Mouse (Mus musculus) gastrocnemius, postnatal 36 days (tissue): ENCODE measurements at regions not wholly inside any gene's neighbourhood (a gene's known extent, or its start where the extent isn't known, plus 50 kb on each side); places are given as distances from the start of the nearest gene placed in this dataset.

Experiments used
- DNase-seq, 2 experiments: peaks; one replicate each; pipeline ENCODE4 v3.0.0; 2022
- intact Hi-C: fragments of 180-260 bp; cut with DNase I; formaldehyde crosslinking; loops from one replicate; pipeline ENCODE4 v1.15.1; 2025

- no peak for DNase-seq
- intact Hi-C loops: no loop called here
These were observed 391.1 kb upstream of the Prickle1 start for GRCm38 (mm10) chr15:93986631-93987429.

GRCm38 (mm10) chr15:93982091-93982490 is 386.4 kb upstream of the Prickle1 start:
- intact Hi-C loops: no loop called here
- DNase-seq: no peak

GRCm38 (mm10) chr15:93977494-93977893 is 381.8 kb upstream of the Prickle1 start:
- no peak for DNase-seq
- intact Hi-C loops: no loop called here

- no peak for DNase-seq
- intact Hi-C loops: no loop called here
These were observed 379.0 kb upstream of the Prickle1 start for GRCm38 (mm10) chr15:93974727-93975126.

- intact Hi-C loops: no loop called here
- DNase-seq: no peak
These were observed 377.3 kb upstream of the Prickle1 start for GRCm38 (mm10) chr15:93972979-93973378.

- intact Hi-C loops: no loop called here
- no peak for DNase-seq
These were observed 366.3 kb upstream of the Prickle1 start for GRCm38 (mm10) chr15:93961950-93962349.

GRCm38 (mm10) chr15:93959931-93960330 is 364.2 kb upstream of the Prickle1 start:
- intact Hi-C loops: no loop called here
- DNase-seq: no peak

GRCm38 (mm10) chr15:93958086-93958485 is 362.4 kb upstream of the Prickle1 start:
- DNase-seq: no peak
- intact Hi-C loops: no loop called here

- intact Hi-C loops: no loop called here
- DNase-seq: no peak
These were observed 361.1 kb upstream of the Prickle1 start for GRCm38 (mm10) chr15:93956801-93957200.

GRCm38 (mm10) chr15:93953548-93953947 is 357.9 kb upstream of the Prickle1 start:
- DNase-seq: no peak
- intact Hi-C loops: no loop called here

GRCm38 (mm10) chr15:93950441-93950840 is 354.8 kb upstream of the Prickle1 start:
- DNase-seq: no peak
- intact Hi-C loops: no loop called here

GRCm38 (mm10) chr15:93948902-93949301 is 353.2 kb upstream of the Prickle1 start:
- intact Hi-C loops: no loop called here
- no peak for DNase-seq

- intact Hi-C loops: no loop called here
- DNase-seq: no peak
These were observed 347.9 kb upstream of the Prickle1 start for GRCm38 (mm10) chr15:93943545-93943944.

GRCm38 (mm10) chr15:93932971-93933496 is 337.3 kb upstream of the Prickle1 start:
- no peak for DNase-seq
- intact Hi-C loops: no loop called here

GRCm38 (mm10) chr15:93926842-93927241 is 331.2 kb upstream of the Prickle1 start:
- intact Hi-C loops: no loop called here
- no peak for DNase-seq

GRCm38 (mm10) chr15:93926262-93926661 is 330.6 kb upstream of the Prickle1 start:
- intact Hi-C loops: no loop called here
- DNase-seq: no peak

- DNase-seq: no peak
- intact Hi-C loops: no loop called here
These were observed 326.0 kb upstream of the Prickle1 start for GRCm38 (mm10) chr15:93921457-93922234.

- intact Hi-C loops: no loop called here
- no peak for DNase-seq
These were observed 325.3 kb upstream of the Prickle1 start for GRCm38 (mm10) chr15:93920996-93921395.

- no peak for DNase-seq
- intact Hi-C loops: no loop called here
These were observed 323.9 kb upstream of the Prickle1 start for GRCm38 (mm10) chr15:93919577-93919976.

- intact Hi-C loops: no loop called here
- DNase-seq: no peak
These were observed 321.2 kb upstream of the Prickle1 start for GRCm38 (mm10) chr15:93916856-93917255.

- intact Hi-C loops: no loop called here
- no peak for DNase-seq
These were observed 317.8 kb upstream of the Prickle1 start for GRCm38 (mm10) chr15:93913462-93913861.

GRCm38 (mm10) chr15:93913041-93913440 is 317.4 kb upstream of the Prickle1 start:
- DNase-seq: no peak
- intact Hi-C loops: no loop called here
